Mouse (Mus musculus) c-Kit-positive CD71-positive TER-119-positive erythroid progenitor cells, embryonic 14.5 days (primary cell): ENCODE measurements around the gene Clptm1.

Source experiments
- DNase-seq: peaks from one replicate; pipeline ENCODE4 v3.0.0-alpha.2; 2013; ENCODE audit warnings: low spot score

Gene Clptm1

DNA sequence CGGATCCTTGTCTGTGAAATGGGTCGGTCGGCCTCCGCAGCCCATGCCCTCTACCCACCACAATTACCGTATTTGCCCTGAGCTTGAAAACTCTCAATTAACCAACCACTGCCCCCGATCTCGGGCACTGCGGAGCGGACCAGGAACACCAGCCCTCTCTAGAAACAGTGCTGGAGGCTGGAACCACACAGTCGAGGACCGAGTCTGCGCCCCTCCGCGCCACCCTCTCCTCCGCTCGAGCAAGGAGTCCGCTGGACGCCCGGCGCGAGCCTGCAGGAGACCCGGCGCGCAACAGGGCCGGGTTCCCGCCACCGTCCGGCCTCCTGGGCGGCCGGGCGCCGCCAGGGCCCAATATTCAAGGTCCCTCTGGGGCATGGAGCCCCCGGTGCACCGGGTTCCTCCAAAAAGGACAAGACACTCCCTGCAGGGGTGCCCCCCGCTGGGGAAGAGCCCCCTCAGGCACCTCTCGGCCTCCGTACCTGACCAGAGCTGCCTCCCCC, 328 bp downstream of the Clptm1 start:
- no peak for DNase-seq

DNA sequence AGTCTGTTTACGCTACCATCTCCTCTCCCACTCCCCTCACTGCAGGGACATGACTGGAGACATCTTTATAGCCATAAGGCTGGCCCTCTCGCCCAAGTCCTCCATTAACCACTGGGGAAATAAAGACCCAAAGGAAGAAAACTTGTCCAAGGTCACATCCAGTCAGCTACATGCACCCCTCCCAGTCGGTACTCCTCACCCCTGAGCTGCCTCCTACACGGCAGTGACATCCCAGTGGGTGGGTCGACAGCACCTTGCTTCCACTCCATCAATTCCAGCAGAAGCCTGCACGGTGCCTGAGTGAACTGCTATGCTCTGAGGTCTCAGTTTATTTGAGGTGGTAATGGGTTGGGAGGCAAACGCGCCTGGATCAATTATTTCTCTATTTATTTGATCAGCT, 893 bp downstream of the Clptm1 start:
- peak; percentile 14 for DNase-seq

DNA sequence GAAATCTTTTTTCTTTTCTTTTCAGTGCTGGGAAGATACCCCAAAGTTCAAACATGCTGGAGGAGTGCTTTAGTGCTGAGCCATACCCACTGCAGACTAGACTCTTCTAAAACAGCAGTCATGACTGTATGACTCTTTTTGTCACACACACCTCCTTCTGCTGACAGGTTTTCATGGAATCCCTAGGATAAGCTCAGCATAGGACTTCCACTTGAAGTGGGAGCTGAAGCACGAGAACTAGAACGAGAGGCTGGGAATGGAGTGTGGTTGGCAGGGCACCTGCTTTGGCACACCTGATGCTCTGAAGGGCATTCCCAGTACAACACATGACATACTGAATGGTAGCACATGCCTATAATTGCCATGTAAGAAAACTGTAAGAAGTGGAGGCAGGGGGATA, 12.2 kb downstream of the Clptm1 start:
- DNase-seq: no peak

DNA sequence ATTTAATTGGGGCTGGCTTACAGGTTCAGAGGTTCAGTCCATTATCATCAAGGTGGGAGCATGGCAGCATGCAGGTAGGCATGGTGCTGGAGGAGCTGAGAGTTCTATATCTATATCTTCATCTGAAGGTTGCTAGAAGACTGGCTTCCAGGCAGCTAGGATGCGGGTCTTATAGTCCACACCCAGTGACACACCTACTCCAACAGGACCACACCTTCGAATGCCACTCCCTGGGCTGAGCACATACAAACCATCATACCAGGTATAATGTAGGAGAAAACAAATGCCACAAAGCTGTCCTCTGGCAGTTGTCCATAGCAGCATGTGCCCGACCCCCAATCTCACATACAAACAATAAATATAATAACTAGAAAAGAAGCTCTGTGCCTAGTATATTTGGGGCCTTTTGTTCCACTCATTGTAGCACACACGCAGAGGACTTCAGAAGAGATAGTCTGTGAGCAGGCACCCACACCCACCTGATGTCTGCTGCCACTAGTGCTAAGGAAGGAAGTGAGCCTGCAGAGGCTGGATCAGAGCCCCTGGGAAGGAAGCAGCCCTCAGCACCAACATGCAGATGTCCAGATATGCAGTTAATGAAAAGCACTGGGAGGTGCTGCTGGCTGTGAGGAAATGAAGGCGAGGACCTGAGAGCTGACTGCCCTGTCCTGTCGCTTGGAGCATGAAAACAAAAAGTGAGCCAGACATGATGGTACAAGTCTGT, 13.6 kb downstream of the Clptm1 start:
- no peak for DNase-seq

DNA sequence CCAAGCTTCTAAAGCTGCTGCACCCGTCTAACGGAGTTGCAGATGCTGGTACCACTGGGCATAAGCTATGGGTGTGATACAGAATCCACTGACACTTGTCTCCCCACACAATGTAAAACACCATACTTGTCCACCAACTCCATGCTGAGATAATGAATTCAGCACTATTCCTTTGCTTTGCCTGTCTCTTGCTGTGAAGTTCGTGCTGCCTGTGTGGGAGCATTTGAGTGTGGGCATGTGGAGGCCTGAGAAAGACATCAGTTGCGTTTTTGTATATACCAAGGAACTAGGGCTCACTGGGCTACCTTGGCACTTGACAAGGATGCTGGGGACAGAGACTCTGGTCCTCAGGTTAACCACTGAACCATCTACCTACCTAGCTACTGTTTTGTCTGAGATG, 23.6 kb downstream of the Clptm1 start:
- DNase-seq: no peak

DNA sequence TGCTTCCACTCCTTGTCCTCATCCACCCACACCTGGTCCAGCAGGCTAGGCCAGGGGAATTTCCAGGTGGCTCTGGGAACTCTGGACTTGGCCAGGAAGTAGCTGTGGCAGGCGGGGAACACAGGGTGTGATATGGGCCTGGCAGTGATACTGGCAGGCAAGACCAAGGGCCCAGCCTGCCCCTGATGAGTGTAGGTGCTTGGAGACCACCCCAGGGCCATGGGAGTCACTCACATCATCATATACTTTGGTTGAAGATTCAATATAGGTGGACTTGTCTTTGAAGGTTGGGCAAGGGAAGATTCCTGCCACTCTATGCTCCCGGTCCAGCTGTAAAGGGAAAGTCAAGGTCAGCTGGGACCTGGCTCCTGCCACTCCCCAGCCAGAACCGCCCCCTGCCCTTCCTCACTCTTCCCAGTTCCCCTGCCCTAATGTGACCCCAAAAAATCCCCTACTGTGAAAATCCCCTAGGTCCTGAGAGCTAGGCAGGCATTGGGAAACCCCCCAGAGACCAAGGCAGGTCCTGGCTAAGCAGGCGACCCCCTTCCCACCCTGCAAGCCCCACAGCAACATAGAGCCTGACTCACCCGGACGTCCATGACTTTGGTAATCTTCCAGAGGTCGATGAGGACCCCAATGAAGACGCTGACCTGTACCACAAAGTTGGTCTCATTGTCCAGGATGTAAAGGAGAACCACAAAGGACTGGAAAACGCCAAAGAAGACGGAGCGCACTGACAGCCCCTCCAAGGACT, 29.6 kb downstream of the Clptm1 start:
- no peak for DNase-seq

DNA sequence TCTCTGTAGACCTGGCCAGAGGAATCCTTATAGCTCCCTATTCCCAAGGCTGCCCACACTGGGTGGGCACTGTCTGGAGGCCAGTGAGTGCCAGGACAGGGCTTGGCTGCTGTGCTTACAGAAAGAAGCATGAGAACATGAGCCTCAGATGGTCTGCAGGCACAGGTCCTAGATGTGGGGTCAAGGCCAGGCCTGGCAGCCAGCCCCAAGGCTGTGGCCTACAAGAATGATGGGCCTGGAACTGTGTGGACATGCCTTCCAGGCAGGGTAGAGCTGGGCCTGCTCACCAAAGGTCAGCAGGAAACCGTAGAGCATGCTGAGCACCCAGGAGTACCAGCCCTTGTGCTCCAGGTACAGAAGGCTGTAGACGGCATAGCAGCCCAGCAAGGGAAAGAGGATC, 30.2 kb downstream of the Clptm1 start:
- no peak for DNase-seq

DNA sequence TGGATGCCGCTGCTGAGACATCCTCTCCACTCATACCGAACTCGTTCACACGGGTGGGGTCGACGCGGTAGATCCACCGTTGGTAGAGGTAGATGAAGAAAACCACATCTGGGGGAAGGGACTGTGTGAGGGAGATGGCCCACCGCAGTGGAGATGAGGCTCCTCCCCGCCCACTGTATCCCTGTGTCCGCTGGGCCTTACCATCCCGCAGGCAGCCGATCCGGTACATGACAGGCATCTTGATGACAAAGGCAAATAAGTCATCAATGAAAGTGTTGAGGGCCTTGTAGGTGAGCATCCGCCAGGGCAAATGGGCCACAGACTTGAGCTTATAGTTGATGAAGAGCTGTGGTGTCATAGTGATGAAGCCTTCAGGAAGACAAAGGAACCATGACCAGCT, 31.0 kb downstream of the Clptm1 start:
- no peak for DNase-seq

DNA sequence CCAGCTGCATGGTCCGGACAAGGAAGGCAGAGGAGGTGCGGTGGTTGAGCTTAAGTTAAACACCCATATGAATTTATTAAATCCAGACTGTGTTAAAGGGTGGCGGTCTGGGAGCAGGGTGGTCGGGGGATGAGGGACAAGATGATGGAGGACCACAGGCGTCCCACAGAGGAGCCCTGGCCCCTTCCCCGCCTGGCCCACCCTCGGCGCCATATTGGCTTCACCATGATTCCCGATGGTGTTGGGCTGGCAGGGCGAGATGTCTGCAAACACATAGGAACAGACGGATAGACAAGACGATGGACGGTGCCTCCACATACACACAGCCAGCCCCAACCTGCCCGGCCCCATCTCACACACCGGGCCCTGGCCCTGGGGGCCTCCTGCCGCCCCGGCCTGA, 31.6 kb downstream of the Clptm1 start:
- no peak for DNase-seq

DNA sequence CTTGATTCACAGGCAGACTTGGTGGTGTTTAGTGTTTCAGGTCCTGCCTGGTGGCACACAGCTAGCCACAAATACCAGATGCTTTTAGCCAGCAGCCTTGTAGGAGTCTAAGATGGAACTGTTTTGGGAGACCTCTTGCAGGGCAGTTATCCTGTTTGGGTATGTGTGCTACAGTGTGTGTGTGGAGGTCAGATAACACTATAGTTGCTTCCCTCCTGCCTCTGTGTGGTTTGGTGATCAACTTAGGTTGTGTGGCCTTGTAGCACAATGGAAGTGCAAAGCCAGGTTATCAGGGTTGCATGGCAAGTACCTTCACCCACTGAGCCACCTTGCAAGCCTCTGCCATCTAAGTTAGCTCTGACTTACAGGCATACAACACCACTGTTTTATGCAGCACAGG, 32.1 kb downstream of the Clptm1 start:
- peak; percentile 60 for DNase-seq

DNA sequence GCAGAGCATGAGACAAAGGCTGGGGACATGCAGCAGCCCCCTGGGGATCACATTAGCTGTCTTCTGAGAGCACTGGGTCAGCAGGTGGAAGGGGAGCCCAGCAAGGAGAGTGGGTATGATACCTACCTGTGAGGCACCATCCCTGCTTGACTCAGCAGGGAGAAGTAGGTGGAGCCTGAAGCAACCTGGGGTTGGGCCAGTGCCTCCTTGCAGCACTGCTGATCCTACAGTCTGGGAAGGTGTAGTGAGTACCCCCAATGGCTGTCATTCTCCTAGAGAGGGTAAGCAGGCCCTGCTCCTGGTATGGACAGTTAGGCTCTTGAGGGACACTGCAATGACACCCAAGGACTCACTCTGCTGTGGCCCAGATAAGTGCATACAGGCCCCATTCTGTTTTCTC, 32.6 kb downstream of the Clptm1 start:
- DNase-seq: no peak

DNA sequence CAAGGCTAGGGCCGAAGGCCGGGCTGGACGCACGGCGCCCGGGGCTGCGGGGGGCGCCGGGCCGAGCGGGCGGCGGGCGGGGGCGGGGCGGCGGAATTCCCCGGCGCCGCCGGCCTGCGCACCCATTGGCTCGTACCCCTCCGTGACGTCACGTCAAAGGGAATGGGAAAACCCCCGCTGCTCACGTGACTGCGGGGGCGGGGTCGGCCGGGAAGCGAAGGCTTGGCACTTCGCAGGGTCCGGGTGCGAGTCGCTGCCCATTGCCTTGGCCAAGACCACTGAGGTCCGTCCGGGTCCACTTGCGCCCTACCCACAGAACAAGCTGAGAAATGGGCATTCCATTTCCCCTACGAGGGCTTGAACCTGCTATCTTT, 35.5 kb downstream of the Clptm1 start, which contains the start of gene Relb:
TSS of gene Relb (minus strand) at position 78 of the 374 bp plus-strand sequence.
- DNase-seq: peak; percentile 85

DNA sequence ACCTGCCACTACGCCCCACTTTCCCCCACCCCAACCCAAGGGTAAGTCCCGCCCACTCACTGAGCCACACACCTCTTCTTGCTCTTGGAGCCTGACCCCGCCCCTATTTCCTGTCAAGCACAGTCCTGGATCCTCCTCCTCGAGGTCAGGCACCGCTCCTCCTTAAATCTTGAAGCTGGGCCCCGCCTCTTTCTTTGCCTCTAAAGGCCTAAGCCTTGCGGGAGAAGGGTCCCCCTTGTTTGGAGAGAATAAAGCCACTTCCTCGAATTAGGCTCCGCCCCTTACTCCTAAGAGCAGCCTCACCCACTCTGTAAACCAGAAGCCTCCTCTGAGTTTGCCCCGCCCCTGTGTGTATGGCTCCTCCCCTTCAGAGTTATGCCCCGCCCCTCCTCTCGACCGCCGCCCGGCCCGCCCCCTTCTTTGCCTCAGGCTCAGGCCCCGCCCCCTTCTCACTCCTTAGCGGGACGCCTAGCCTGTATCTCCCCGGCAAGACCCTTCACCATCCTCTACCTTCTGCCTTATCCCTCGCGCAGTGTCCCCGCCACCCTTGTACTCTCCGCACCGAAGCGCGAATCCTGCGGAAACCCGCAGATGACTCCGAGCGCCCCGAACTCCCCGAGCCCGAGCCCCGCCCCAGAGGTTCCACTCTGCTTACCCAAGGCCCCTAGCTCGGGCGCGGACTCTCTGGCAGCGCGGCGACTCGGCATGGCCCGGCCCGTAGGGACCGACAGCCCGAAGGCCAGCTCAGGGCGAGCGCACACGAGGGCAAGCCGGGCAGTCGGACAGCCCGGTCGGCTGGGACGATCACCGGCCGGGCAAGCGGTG, 36.1 kb downstream of the Clptm1 start:
- DNase-seq: peak; percentile 91

DNA sequence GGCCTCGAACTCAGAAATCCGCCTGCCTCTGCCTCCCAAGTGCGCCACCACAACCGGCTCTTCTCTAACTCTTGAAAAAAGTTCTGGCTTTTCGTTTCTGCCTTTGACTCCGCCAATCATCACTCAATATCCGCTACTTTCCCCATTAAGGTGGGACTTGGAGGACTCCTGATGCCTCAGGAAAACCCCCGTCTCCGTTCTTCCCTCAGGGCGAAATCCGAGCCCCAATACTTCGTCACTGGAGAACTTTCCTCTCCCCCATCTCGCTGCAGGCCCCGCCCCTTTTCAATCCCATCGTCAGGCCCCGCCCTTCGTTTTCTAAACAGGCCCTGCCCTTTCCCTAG, 36.7 kb downstream of the Clptm1 start:
- DNase-seq: no peak

DNA sequence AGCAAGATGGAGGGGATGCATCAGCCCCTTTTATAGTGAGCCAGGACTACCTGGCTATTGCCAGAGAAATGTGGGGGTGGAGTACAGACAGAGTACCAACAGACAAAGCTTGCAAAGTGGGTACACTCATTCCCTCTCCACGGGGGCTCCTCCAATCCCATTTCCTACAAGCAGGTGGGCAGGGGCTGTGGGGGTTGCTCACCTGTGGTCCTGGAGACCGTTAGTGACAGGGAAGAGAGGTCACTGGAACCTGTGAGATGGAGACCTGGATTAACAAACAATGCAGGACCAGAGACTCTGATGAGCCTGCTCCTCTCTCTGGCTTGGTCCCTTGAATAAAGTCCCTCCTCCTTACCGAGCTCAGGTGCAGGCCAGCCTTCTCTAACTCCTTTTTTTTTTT, 37.1 kb downstream of the Clptm1 start:
- DNase-seq: no peak

DNA sequence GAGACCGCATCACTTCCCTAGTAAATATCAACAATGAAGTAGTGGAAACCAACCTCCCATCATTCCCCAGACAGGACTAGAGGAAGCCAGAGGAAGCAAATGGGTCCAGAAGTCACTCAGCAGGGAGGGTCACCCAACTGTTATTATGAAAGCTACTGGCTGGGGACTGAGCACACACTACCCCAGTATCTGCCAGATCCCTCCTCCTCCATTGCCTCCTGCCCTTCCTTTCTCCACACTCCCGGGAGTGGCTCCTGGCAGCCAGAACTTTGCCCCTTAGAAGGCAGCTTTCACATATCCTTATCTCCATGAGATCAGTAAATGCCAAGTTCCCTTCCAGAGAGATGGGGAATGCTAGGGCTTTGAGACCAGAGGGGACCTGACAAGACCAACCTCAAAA, 41.4 kb downstream of the Clptm1 start:
- no peak for DNase-seq

DNA sequence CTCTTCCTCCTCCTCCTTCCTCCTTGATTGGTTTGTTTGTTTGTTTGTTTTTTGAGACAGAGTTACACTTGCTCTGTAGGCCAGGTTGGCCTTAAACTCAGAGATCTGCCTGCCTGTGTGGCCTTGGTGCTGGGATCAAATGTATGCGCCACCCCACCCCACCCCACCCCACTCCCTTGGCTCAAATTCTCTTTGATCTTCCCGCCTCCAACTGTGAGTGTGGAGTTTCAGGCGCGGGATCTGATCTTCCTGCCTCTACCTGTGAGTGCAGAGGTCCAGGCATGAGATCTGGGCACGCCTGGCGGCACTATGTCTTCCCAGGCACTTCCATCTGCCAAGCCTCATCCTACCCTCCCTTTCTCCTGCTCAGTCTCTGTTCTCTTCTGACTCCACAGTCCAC, 42.6 kb downstream of the Clptm1 start:
- no peak for DNase-seq

DNA sequence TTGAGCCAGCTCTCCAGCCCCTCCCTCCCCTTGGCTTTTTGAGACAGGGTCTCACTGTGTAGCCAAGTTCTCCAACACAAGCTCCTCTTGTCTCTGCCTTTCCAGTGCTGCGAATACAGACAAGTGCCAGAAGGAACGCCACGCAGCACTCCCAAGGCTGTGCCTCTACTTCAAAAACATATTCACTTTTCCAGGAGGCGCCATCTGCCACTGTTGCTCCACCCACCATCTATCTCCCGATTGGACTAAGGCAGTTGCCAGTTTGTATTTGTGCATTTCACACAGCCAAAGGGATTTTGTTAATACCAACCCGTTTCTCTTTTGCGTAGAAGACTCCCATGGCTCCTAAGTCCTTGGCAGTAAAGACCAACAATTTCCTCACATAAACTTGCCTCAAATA, 44.0 kb downstream of the Clptm1 start:
- no peak for DNase-seq

DNA sequence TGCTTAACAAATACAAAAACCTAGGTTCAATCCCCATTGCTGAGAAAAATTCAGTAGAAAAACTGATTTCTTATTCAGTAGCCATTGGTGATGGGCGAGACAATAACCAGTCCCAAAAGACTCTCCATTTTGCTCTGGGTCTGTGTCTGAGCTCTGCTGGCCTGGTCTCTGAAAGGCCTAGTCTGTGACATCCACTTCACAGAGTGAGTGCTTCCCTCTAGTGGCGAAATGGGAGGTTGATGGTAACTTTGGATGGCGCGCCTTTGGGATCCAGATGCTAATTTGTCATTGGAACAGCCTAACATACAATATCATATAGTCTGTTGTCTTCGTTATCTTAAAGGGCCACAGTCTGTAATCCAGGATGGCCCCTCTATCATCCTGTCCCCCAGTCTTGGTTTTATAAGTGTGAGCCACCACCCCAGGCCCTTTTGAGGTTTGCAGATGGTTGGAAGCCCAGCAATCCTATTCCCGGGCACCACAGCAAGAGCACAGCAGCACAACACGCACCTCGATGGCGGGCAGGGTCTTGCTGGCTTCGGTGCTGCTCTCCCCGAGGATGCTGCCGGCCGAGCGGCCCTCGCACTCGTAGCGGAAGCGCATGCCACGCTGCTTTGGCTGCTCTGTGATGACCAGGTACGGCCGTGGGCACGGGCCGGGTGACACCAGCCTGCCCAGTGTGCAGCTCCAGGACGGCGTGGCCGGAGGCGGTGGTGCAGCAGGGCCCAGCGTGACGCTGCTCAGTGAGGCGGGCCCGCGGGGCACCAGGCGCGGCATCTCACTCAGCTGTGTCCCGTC, 45.6 kb downstream of the Clptm1 start:
- peak; percentile 82 for DNase-seq

DNA sequence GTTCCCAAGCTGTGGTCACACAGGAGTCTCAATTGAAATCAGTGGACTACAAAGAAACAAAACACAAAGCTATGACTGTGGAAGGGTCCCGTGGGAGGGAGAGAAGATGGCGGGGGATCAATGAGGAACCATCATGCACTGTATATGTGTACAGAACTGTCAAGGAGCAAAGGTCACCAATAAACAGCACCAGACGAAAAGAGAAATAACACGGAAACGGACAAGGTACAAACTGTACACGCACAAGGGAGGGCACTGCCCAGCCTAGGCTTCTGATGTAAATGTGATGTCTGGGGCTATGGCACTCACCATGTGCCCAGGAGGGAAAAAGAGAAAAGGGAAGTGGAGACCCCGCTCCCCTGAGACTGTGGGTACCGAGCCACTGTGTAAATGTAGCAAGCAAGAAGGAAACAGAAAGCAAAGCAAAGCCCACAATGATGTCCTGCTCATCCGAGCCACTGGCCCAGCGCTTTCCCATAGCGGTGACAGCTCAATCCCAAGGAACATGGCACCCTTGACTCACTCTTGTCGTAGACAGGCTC, 49.7 kb downstream of the Clptm1 start:
- no peak for DNase-seq

DNA sequence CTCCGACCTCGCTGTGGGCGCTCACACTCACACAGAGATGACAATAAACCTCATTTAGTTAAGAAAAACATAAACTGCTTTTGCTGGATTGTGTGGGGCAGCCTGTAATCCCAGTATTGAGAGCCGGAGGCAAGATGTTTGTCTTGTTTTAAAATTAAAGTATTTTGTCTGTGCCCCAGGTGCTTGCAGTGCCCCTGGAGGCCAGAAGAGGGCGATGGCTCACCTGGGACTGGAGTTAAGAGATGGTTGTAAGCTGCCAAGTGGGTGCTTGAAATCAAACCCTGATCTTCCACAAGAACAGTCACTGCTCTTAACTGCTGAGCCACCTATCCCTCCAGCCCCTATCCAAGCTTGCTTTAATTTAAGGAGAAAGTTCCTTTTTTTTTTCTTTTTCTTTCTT, 53.9 kb downstream of the Clptm1 start:
- DNase-seq: no peak
